Mouse (Mus musculus) cortical plate, adult 2 months (tissue): Measurements from ENCODE around the gene Slc37a2. TPM values are rescaled to one million over a fixed set of nuclear protein-coding genes. Genes with fewer than 3 reads are reported as not detected.

ENCODE experiments used
- H3K27ac ChIP-seq: fragments of 200-500 bp; 2 replicates; pipeline ENCODE4 v1.5.1; 2012; ENCODE audit warnings: low read length, control low read depth, inconsistent platforms; ENCODE audit not compliant: insufficient read depth
- H3K4me1 ChIP-seq: fragments of 200-500 bp; 2 replicates; pipeline ENCODE4 v1.6.1; 2011; ENCODE audit warnings: low read length; ENCODE audit not compliant: control insufficient read depth, insufficient read depth
- H3K4me3 ChIP-seq: fragments of 200-500 bp; 2 replicates; pipeline ENCODE4 v1.5.1; 2011; ENCODE audit warnings: mild to moderate bottlenecking, low read length, control low read depth; ENCODE audit not compliant: insufficient read depth
- CTCF ChIP-seq: fragments of 200-500 bp; IDR thresholded peaks from 2 replicates; pipeline ENCODE4 v1.5.1; 2011; ENCODE audit warnings: mild to moderate bottlenecking, control low read depth, low read length; ENCODE audit not compliant: insufficient read depth; ENCODE audit errors: extremely low read depth
- POLR2A ChIP-seq: fragments of 200-500 bp; IDR thresholded peaks from 2 replicates; pipeline ENCODE4 v1.6.1; 2011; ENCODE audit warnings: mild to moderate bottlenecking, low read length, control low read depth; ENCODE audit not compliant: insufficient read depth; ENCODE audit errors: extremely low read depth
- polyA plus RNA-seq: library from polyadenylated mRNA; depleted of rRNA; stranded (reverse); fragments of >200 nt; gene quantifications from 2 replicates; pipeline ENCODE4 v1.2.3, GENCODE M21; 2012; rRNA removed

The Slc37a2 gene
- polyA plus RNA-seq, 1 experiment, result 2.6 TPM

DNA sequence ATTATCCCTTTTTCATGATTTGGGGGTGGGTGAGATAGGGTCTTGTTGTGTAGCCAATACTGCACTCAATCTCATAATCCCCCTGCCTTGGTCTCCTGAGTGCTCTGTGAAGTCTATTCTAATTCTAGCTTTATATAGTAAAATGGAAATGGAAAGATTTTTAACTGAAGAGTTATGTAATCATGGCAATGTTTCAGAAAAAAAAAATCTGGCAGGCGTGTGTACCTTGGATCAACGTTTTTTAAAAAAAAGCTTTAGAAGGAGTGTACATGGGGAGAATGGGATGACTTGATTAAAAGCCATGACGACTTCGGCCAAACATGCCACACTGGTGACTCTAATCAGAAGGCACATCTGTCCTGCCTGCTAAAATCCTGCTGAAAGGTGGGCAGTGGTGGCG, 68.1 kb downstream of the Slc37a2 start:
- TF ChIP-seq CTCF, result no peak
- no peak for TF ChIP-seq POLR2A
- no peaks in the 10 kb centered on the region for H3K4me1 ChIP-seq

GRCm38 (mm10) chr9:37183176-37183575, 72.4 kb downstream of the Slc37a2 start:
- Histone ChIP-seq H3K4me1 (peaks cover 5% of the 10 kb centered on the region), H3K27ac (no peak overlapping the region), H3K4me3 (no peak overlapping the region)
- TF ChIP-seq CTCF (no peak), POLR2A (no peak)

More for the DNA sequence above, 68.1 kb downstream of the Slc37a2 start:
- Histone ChIP-seq H3K27ac (no peak overlapping the region), H3K4me3 (no peak overlapping the region)

DNA sequence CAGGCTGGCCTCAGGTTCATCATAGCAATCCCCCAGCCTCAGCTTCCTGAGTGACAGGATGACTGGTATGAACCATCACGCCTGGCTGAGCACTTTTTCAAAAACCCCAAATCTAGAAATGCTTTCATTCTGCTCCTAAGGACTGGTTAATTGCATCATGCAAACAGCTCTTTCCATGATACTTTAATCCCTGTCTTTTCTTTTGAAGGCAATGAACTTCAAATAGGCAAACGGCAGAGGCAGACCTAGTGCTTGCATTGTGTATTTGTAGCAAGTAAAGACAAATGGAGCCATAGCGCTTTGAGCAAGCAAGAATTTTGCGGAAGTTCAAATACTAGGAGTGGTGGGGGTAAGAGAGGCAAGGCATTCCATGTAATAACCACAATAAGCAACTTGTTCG, 73.9 kb downstream of the Slc37a2 start:
- no peak overlapping the region for H3K4me3 ChIP-seq
- H3K27ac ChIP-seq, result no peak overlapping the region
- TF ChIP-seq POLR2A (no peak), CTCF (no peak)
- H3K4me1 ChIP-seq, result peaks cover 5% of the 10 kb centered on the region

GRCm38 (mm10) chr9:37179596-37179995, 75.9 kb downstream of the Slc37a2 start:
- Histone ChIP-seq H3K4me3 (no peak overlapping the region), H3K4me1 (peaks cover 5% of the 10 kb centered on the region), H3K27ac (no peak overlapping the region)
- no peak for TF ChIP-seq CTCF
- no peak for TF ChIP-seq POLR2A

DNA sequence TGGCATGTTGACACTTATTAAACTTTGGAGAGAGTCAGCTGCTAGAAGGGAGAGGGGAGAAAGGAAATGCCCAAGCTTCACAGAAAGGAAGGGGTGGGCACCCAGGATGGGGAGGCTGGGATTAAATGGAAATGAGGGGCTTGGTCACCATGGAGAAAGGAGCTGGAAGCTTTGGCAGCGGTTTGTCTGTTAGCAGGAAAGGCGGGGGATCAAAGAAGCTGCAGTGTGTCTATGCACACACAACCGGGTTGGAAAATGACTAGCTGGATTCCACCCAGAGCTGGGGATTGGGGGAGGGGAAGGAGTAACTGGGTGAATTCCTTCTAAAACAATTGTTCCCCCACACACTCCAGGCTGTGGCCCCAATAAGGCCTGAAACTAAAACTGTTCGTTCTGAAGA, 76.6 kb downstream of the Slc37a2 start:
- no peak for TF ChIP-seq POLR2A
- Histone ChIP-seq H3K4me1 (peaks cover 5% of the 10 kb centered on the region), H3K27ac (no peak overlapping the region), H3K4me3 (no peak overlapping the region)

Other genes starting within 250 kb of the Slc37a2 start
- gene Pknox2, start 108.3 kb downstream of the Slc37a2 start, polyA plus RNA-seq, result 80.9 and 84.4 TPM in 2 replicates
- 9.7 and 11.1 TPM in 2 replicates for gene Tmem218, start 47.5 kb downstream of the Slc37a2 start, polyA plus RNA-seq
- 1.4 and 1.5 TPM in 2 replicates for gene Ccdc15, start 92.7 kb upstream of the Slc37a2 start, polyA plus RNA-seq
- gene Hepacam, start 111.6 kb upstream of the Slc37a2 start, polyA plus RNA-seq, result 91.0 and 95.7 TPM in 2 replicates
- gene Robo4, start 146.2 kb upstream of the Slc37a2 start, polyA plus RNA-seq, result 6.4 and 6.9 TPM in 2 replicates
- gene Robo3, start 177.5 kb upstream of the Slc37a2 start, polyA plus RNA-seq, result 66.5 and 71.0 TPM in 2 replicates
- 35.4 and 36.7 TPM in 2 replicates for gene Msantd2, start 233.6 kb upstream of the Slc37a2 start, polyA plus RNA-seq